Mouse (Mus musculus): ENCODE measurements around the gene Blcap.

The Blcap gene

DNA sequence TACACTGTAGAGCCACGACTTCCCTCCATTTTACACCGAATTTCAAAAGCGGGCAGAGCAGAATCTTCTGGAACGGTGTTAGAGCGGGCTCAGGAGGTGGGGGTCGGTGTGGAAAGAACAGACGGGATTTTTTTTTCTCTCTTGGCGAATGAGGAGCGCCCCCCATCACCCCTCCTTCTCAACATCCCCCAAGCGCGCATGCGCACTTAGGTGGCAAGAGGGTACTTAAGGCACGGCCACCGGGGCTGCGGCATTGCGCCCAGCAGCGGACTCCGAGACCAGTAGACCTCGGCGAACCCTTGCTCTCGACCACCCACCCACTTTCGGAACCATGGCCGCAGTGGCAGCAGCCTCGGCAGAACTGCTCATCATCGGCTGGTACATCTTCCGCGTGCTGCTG, 11.2 kb downstream of the Blcap start, which contains the start of gene Nnat:
TSS of gene Nnat (plus strand) at position 221 of the 400 bp plus-strand sequence.
- DNase-seq (ENCODE audit: low spot score in 2 of 2) = peak; percentile 49 to 52

GRCm38 (mm10) chr2:157559440-157559839, 11.6 kb downstream of the Blcap start:
- DNase-seq (ENCODE audit: low spot score in 2 of 2) = no peak

DNA sequence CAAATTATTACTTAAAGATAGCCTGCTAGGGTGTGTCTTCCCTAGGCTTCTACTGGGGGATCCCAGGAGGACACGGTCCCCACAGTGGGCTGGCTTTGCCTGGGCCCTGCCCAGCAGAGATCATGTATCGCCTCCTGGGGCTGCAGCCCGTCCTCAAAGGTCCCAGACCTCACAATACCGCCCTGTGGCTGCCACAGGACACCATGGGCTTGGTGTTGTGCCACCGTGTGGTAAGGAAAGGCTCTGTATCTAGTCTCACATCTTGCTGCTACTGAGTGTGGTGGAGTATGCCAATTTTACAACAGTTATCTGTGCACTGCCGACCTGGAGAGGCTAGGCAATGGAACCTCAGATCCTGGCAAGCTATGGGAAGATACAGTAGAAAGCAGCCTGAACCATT, 12.6 kb downstream of the Blcap start:
- DNase-seq (ENCODE audit: low spot score in 2 of 2) = no peak

GRCm38 (mm10) chr2:157558051-157558450, 13.0 kb downstream of the Blcap start:
- no peak for DNase-seq (ENCODE audit: low spot score in 2 of 2)

GRCm38 (mm10) chr2:157556074-157556698, 14.9 kb downstream of the Blcap start:
- DNase-seq (ENCODE audit: low spot score in 2 of 2) = no peak

- DNase-seq (ENCODE audit: low spot score in 2 of 2) = no peak
These were observed 18.8 kb downstream of the Blcap start for GRCm38 (mm10) chr2:157552158-157552886.

- no peak for DNase-seq (ENCODE audit: low spot score in 2 of 2)
These were observed 20.8 kb downstream of the Blcap start for GRCm38 (mm10) chr2:157550292-157550691.

- DNase-seq (ENCODE audit: low spot score in 2 of 2) = no peak
These were observed 24.4 kb downstream of the Blcap start for GRCm38 (mm10) chr2:157546686-157547085.

DNA sequence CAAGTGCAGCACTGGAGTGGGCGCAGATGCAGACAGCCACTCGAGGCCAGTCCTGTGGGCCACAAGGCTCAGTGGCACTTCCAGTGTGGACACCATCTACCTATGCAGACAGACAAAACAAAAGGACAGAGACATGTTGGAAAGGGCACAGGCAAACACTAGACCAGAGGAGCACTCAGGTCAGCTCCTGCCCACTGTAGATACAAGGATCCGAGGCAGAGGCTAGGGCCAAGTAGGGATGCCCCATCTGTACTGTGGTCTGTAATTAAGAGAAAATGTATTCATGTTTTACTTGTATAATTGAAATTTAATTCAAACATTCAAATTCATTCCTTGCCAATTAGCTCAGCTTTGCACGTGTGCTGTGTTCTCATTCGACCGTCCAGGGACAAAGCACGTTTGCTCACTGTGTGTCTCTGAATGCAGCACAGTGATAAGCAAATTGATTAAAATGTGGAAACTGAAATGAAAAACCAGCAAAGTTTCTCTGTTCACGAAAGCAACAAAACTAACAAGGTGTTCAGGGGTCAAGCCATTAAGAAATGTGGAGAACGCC, 26.7 kb downstream of the Blcap start:
- DNase-seq (ENCODE audit: low spot score in 2 of 2) = no peak

- no peak for DNase-seq (ENCODE audit: low spot score in 2 of 2)
These were observed 28.7 kb downstream of the Blcap start for GRCm38 (mm10) chr2:157542415-157542814.

DNA sequence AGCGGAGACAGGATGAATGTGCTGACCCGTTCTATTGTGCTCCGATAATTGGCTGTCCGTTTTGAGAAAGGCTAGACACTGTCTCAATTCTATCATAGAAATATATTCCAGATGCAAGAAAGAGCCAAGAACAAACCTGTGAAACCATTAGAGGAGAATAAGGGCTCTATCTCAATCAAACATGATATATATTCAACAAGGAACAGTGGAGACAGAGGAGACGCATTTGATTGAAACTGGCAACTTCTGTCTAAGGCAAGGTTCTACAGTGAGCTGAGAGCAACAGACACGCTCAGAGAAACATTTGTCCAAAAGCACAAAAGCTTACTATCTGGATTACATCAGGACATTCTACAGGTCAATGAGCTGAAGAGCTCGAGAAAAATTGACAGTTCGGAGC, 29.4 kb downstream of the Blcap start:
- DNase-seq (ENCODE audit: low spot score in 2 of 2) = no peak

- DNase-seq (ENCODE audit: low spot score in 2 of 2) = no peak
These were observed 30.0 kb downstream of the Blcap start for GRCm38 (mm10) chr2:157540953-157541569.

GRCm38 (mm10) chr2:157540073-157540952, 30.8 kb downstream of the Blcap start:
- DNase-seq (ENCODE audit: low spot score in 2 of 2) = peak; percentile 60 to 64

DNA sequence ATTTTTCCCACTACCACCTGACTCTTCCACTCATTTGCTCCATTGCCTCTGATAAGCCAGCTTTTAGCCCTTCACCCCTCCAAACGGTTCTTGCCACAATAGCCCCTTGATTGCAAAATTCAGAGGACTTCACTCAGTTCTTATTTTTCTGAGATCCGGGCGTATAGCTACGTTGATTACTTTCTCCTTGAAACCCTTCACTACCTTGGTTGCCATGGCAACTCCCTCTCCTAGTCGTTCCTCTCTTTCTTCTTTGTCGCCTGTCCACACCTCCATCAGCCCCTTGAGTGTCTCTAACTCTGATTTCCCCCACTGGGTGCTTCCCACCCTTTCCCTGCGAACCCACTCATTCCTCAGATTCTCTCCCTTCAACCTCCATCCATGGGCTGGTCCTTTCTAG, 34.0 kb downstream of the Blcap start:
- DNase-seq (ENCODE audit: low spot score in 2 of 2) = peak; percentile 33 to 54

DNA sequence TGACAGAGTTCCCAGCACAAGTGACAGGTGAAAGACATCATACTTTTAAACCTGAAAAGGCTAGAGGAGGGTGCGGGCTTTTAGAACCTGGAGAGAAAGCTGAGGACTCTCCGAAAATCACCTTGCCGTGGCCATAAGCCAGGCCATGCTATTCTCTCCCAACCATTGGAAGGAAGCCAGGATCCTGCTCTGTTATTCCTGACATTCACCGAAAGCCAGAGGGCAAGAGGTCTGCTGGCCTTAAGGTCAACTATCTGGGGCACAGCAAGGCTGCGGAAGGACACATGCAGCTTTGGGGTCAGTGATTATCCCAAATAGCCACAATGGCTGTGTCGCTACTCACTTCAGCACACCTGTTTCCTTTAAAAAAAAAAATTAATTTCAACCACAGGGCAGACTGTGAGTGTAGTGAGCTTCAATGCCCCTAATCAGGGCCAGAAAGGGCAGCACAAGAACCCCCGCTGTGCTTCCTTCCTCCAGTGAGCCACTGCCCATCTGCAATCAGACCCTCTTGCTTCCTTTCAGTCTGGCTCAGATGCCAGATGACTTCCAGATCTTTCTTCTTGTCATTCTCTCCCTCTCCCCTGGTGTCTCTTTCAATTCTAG, 34.5 kb downstream of the Blcap start:
- DNase-seq (ENCODE audit: low spot score in 2 of 2) = no peak

DNA sequence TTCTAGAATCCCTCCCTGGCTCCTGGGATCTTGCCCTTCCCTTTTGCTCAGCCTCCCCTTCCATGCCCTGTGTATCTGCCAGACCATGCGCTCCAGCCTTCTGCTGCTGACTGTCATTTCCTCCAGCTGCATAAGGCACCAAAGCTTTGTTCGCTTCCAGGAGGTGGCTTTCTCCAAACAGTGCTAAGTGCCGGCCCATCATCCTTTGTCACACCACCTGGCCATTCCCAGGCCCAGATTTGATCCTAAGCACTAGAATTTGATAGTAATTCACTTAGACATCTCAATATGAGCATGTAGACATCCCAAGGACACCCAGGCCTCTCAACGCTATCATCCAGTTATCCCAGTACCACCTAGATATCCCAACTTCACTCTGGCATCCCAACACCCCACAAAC, 36.9 kb downstream of the Blcap start:
- DNase-seq (ENCODE audit: low spot score in 2 of 2) = no peak

GRCm38 (mm10) chr2:157531681-157532426, 39.2 kb downstream of the Blcap start:
- DNase-seq (ENCODE audit: low spot score in 2 of 2) = no peak

GRCm38 (mm10) chr2:157530056-157530955, 40.8 kb downstream of the Blcap start:
- no peak for DNase-seq (ENCODE audit: low spot score in 2 of 2)

- no peak for DNase-seq (ENCODE audit: low spot score in 2 of 2)
These were observed 48.5 kb downstream of the Blcap start for GRCm38 (mm10) chr2:157522556-157522955.

Data from right cerebral cortex, adult 2 months (tissue).